Mouse (Mus musculus) kidney, postnatal 0 days (tissue): Measurements from ENCODE around the gene Ssmem1. TPM values are rescaled to one million over a fixed set of nuclear protein-coding genes. Genes with fewer than 3 reads are reported as not detected.
A peak's percentile ranks its signal among the peaks of the same experiment; 100 is the strongest.

Experiments used
- ATAC-seq: fragments of 200-750 bp; cut with Nextera tagmentation; replicated peaks from 2 replicates; pipeline ENCODE4 v1.8.0; 2017; ENCODE audit warnings: low read depth, moderate number of reproducible peaks, moderate TSS enrichment, moderate library complexity; ENCODE audit not compliant: low FRiP score
- DNase-seq: peaks from one replicate; pipeline ENCODE4 v3.0.0-alpha.2; 2016; ENCODE audit warnings: low spot score
- H3K27ac ChIP-seq: fragments of 300-500 bp; sonication (generic); 2 replicates; pipeline ENCODE4 v1.5.1; 2014; ENCODE audit warnings: mild to moderate bottlenecking
- H3K27me3 ChIP-seq: fragments of 300-500 bp; sonication (generic); 2 replicates; pipeline ENCODE4 v1.6.1; 2014; ENCODE audit warnings: low read length, mixed read lengths; ENCODE audit not compliant: insufficient read depth
- H3K36me3 ChIP-seq: fragments of 300-500 bp; sonication (generic); 2 replicates; pipeline ENCODE4 v1.6.1; 2014; ENCODE audit warnings: low read length, mixed read lengths; ENCODE audit not compliant: insufficient read depth
- H3K4me1 ChIP-seq: fragments of 300-500 bp; sonication (generic); replicated peaks from 2 replicates; pipeline ENCODE4 v1.6.1; 2014; ENCODE audit warnings: antibody characterized with exemption, low read length, mixed read lengths; ENCODE audit not compliant: insufficient read depth
- H3K4me2 ChIP-seq: fragments of 300-500 bp; sonication (generic); 2 replicates; pipeline ENCODE4 v1.6.1; 2014; ENCODE audit warnings: mild to moderate bottlenecking, low read length, moderate library complexity, mixed read lengths
- H3K4me3 ChIP-seq: fragments of 300-500 bp; sonication (generic); replicated peaks from 2 replicates; pipeline ENCODE4 v1.5.1; 2014; ENCODE audit warnings: low read depth, low read length
- H3K9ac ChIP-seq: fragments of 300-500 bp; sonication (generic); 2 replicates; pipeline ENCODE4 v1.6.1; 2014; ENCODE audit warnings: low read depth, low read length
- H3K9me3 ChIP-seq: fragments of 300-500 bp; sonication (generic); replicated peaks from 2 replicates; pipeline ENCODE4 v1.6.1; 2016; ENCODE audit warnings: low read length, inconsistent platforms, mixed read lengths
- CTCF ChIP-seq: IDR thresholded peaks from 2 replicates; pipeline ENCODE4 v1.5.1; 2016; ENCODE audit warnings: antibody characterized with exemption, low read depth, mild to moderate bottlenecking, moderate library complexity
- WGBS: fragments of 180-500 bp; shearing (Covaris S2); extraction: QIAGEN DNeasy Blood & Tissue Kit; methylation state at CpG from one replicate; pipeline ENCODE4 v1.1.7; 2014; 5-methylcytosine and 5-hydroxymethylcytosine counted together
- polyA plus RNA-seq: library from polyadenylated mRNA; unstranded; fragments of >200 nt; fragmentation: Nextera tagmentation; extraction: Ambion mirVana; gene quantifications from 2 replicates; pipeline ENCODE4 v1.2.1, GENCODE M21; 2015

Ssmem1 gene
- polyA plus RNA-seq, 1 experiment from 2014 or later, result 0.30 TPM

GRCm38 (mm10) chr6:30520400-30520799 is 10.8 kb downstream of the Ssmem1 start:
- ATAC-seq, result no peak
- no peak overlapping the region for H3K4me2 ChIP-seq

GRCm38 (mm10) chr6:30525456-30526332 is 16.0 kb downstream of the Ssmem1 start:
- no peak overlapping the region for H3K4me3 ChIP-seq
- no peaks in the 10 kb centered on the region for H3K36me3 ChIP-seq
- WGBS, result 45% methylated on average over 7 of the region's 7 CpGs
- no peaks in the 10 kb centered on the region for H3K27me3 ChIP-seq
- H3K4me2 ChIP-seq, result no peak overlapping the region
- ATAC-seq (no peak), DNase-seq (peak; percentile 44)
- H3K9me3 ChIP-seq, result no peaks in the 10 kb centered on the region
- 0 out of 2 replicates have a peak overlapping the region, but pooled peaks have one; percentile 23 for H3K9ac ChIP-seq
- H3K27ac ChIP-seq, result peak overlapping the region; percentile 70
- TF ChIP-seq CTCF, result no peak
- H3K4me1 ChIP-seq, result peaks cover 10% of the 10 kb centered on the region

More at GRCm38 (mm10) chr6:30520400-30520799, 10.8 kb downstream of the Ssmem1 start:
- TF ChIP-seq CTCF, result peak; percentile 31; the same call in 1 of the 2 replicates
- no peak for DNase-seq
- no peak overlapping the region for H3K27ac ChIP-seq
- no peaks in the 10 kb centered on the region for H3K27me3 ChIP-seq
- WGBS, result 70% methylated on average over 11 of the region's 11 CpGs
- H3K4me1 ChIP-seq, result peaks cover 3% of the 10 kb centered on the region; the same call in 1 of the 2 replicates
- H3K9ac ChIP-seq, result no peak overlapping the region
- no peaks in the 10 kb centered on the region for H3K36me3 ChIP-seq
- H3K4me3 ChIP-seq, result no peak overlapping the region
- H3K9me3 ChIP-seq, result no peaks in the 10 kb centered on the region

GRCm38 (mm10) chr6:30526586-30527515 is 17.2 kb downstream of the Ssmem1 start:
- ATAC-seq (no peak), DNase-seq (peak; percentile 95)
- H3K36me3 ChIP-seq, result no peaks in the 10 kb centered on the region
- no peaks in the 10 kb centered on the region for H3K27me3 ChIP-seq
- peak overlapping the region; percentile 35 for H3K4me2 ChIP-seq
- peaks cover 10% of the 10 kb centered on the region for H3K4me1 ChIP-seq
- no peaks in the 10 kb centered on the region for H3K9me3 ChIP-seq
- H3K4me3 ChIP-seq, result no peak overlapping the region
- WGBS, result 9% methylated on average over 19 of the region's 19 CpGs
- peak overlapping the region; percentile 5; the same call in 1 of the 2 replicates for H3K9ac ChIP-seq
- TF ChIP-seq CTCF, result no peak
- peak overlapping the region; percentile 88 for H3K27ac ChIP-seq

- DNase-seq, result peak; percentile 83
- Histone ChIP-seq H3K4me1 (peaks cover 10% of the 10 kb centered on the region), H3K27me3 (no peaks in the 10 kb centered on the region), H3K9me3 (no peaks in the 10 kb centered on the region), H3K27ac (0 out of 2 replicates have a peak overlapping the region, but pooled peaks have one; percentile 48), H3K9ac (no peak overlapping the region), H3K4me2 (no peak overlapping the region), H3K4me3 (no peak overlapping the region), H3K36me3 (no peaks in the 10 kb centered on the region)
- no peak for ATAC-seq
- TF ChIP-seq CTCF, result no peak
- WGBS, result 23% methylated on average over 6 of the region's 6 CpGs
Observed at GRCm38 (mm10) chr6:30528800-30529199, 19.2 kb downstream of the Ssmem1 start.

- Histone ChIP-seq H3K4me3 (no peak overlapping the region), H3K36me3 (no peaks in the 10 kb centered on the region), H3K9ac (no peak overlapping the region), H3K4me2 (no peak overlapping the region), H3K27me3 (no peaks in the 10 kb centered on the region), H3K27ac (no peak overlapping the region), H3K9me3 (no peaks in the 10 kb centered on the region), H3K4me1 (no peaks in the 10 kb centered on the region)
- WGBS, result 57% methylated on average over 3 of the region's 3 CpGs
- no peak for DNase-seq
- peak; percentile 70 for TF ChIP-seq CTCF
- no peak for ATAC-seq
Observed at GRCm38 (mm10) chr6:30535340-30535739, 25.7 kb downstream of the Ssmem1 start.

- Histone ChIP-seq H3K27me3 (no peaks in the 10 kb centered on the region), H3K4me2 (no peak overlapping the region), H3K4me3 (no peak overlapping the region), H3K27ac (peak overlapping the region; percentile 13; the same call in 1 of the 2 replicates), H3K36me3 (no peaks in the 10 kb centered on the region), H3K9me3 (no peaks in the 10 kb centered on the region), H3K9ac (no peak overlapping the region), H3K4me1 (no peaks in the 10 kb centered on the region)
- DNase-seq (no peak), ATAC-seq (no peak)
- TF ChIP-seq CTCF, result no peak
- 51% methylated on average over 10 of the region's 10 CpGs for WGBS
Observed at GRCm38 (mm10) chr6:30538240-30538639, 28.6 kb downstream of the Ssmem1 start.
